Mouse (Mus musculus): ENCODE results near the gene Chl1. TPM values are rescaled to one million over a fixed set of nuclear protein-coding genes. Genes with fewer than 3 reads are reported as not detected.

The Chl1 gene
- polyA plus RNA-seq, 1 experiment from 2014 or later = 1.8 TPM

DNA sequence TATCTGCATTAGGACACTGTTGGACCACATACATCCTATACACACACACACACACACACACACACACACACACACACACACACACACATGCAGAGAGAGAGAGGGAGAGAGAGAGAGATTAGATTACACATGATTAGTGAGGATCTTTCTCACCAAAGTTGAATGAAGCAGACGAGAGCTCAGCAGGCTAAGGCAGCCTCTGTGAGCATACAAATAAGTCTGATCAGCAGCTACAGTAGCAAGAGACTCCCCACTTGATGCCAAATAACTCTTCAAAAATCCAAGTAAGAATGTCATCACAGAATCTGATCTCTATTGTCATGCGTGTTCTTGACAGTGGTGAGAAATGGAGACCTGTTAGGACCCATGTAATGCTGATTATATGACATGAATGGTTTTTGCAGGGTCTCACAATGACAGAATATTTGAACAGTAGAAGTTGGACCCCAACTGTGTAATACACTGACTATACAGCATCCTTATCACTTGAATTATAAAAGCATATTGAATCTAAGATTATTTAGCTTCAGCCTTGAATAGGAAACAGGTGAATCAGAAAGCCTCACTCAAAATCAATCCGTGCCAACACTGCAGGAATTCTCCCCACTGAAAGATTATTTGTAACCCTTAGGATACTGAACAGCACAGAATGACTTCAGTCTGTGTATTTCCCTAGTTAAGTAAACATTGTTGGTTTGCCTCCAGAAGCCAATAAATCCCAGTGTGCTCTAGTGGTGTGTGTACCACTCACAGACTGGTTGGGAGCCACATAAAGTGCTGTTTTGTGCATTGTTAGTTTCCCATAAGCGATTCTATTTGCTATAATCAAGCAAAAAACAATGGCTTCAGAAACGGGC, 47.9 kb downstream of the Chl1 start:
- H3K4me2 ChIP-seq (replicated peaks) = no peak overlapping the region
- peaks cover 7% of the 10 kb centered on the region for H3K4me1 ChIP-seq
- no peaks in the 10 kb centered on the region for H3K36me3 ChIP-seq
- H3K4me3 ChIP-seq = no peak overlapping the region
- H3K9ac ChIP-seq = no peak overlapping the region
- H3K27ac ChIP-seq = no peak overlapping the region
- 62% methylated on average over 5 of the region's 5 CpGs for WGBS
- no peaks in the 10 kb centered on the region for H3K27me3 ChIP-seq
- no peak for ATAC-seq (ENCODE audit: low FRiP score, low read depth)
- no peaks in the 10 kb centered on the region for H3K9me3 ChIP-seq

DNA sequence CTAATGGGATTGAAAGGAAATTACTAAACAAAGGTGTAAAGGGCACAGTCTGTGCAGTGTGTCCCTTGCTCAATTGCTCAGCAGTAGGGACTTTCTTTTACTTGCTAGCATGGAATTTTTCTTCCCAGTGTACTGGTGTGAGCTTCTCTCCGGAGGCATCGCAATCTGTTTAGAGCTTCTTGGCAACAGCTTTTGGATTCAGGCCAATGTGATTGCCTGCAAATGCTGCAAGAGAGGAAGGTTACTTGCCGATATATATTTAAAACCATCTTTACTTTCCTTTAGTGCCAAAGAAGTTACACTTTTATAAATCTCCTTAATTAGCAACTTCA, 48.5 kb downstream of the Chl1 start:
- no peak overlapping the region for H3K27ac ChIP-seq
- no peak overlapping the region for H3K9ac ChIP-seq
- ATAC-seq (ENCODE audit: low FRiP score, low read depth) = no peak
- no peak overlapping the region for H3K4me2 ChIP-seq (replicated peaks)
- no peaks in the 10 kb centered on the region for H3K9me3 ChIP-seq
- 44% methylated on average over 3 of the region's 3 CpGs for WGBS
- H3K27me3 ChIP-seq = no peaks in the 10 kb centered on the region
- no peak overlapping the region for H3K4me3 ChIP-seq
- peaks cover 7% of the 10 kb centered on the region for H3K4me1 ChIP-seq
- H3K36me3 ChIP-seq = no peaks in the 10 kb centered on the region

DNA sequence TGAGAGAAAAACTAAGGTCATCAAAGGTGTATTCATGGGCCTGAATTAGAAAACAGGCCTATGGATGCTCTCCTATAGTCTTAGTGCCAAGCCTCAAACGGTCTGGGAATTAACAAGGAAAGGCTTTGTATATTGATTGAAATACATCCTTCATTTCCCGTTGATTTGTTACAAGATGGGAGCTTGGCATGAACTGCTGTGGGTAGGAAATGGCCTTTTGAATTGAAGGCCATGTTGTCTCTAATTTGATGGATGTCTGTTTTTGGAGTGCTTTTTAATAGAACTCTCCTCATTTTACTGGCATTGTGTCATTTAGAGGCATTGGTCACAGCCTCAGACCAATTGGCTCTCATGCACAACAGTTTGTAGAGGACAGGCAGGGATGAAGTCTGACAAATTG, 49.0 kb downstream of the Chl1 start:
- Histone ChIP-seq H3K9me3 (no peaks in the 10 kb centered on the region), H3K4me1 (peaks cover 7% of the 10 kb centered on the region), H3K27me3 (no peaks in the 10 kb centered on the region), H3K36me3 (no peaks in the 10 kb centered on the region), H3K4me3 (no peak overlapping the region), H3K27ac (no peak overlapping the region), H3K4me2 (replicated peaks) (no peak overlapping the region), H3K9ac (no peak overlapping the region)
- no peak for ATAC-seq (ENCODE audit: low FRiP score, low read depth)
- WGBS = 79% methylated on average over 2 of the region's 2 CpGs

- peaks cover 3% of the 10 kb centered on the region; the same call in 1 of the 2 replicates for H3K4me1 ChIP-seq
- H3K36me3 ChIP-seq = no peaks in the 10 kb centered on the region
- H3K27ac ChIP-seq = no peak overlapping the region
- H3K4me2 ChIP-seq (replicated peaks) = no peak overlapping the region
- no peak overlapping the region for H3K4me3 ChIP-seq
- H3K9me3 ChIP-seq = no peaks in the 10 kb centered on the region
- WGBS = 22% methylated on average over 6 of the region's 6 CpGs
- H3K27me3 ChIP-seq = no peaks in the 10 kb centered on the region
- no peak overlapping the region for H3K9ac ChIP-seq
- ATAC-seq (ENCODE audit: low FRiP score, low read depth) = no peak
Measured at GRCm38 (mm10) chr6:103564811-103565210, 54.4 kb downstream of the Chl1 start.

GRCm38 (mm10) chr6:103567247-103567646, 56.9 kb downstream of the Chl1 start:
- Histone ChIP-seq H3K4me3 (no peak overlapping the region), H3K9me3 (no peaks in the 10 kb centered on the region), H3K27ac (no peak overlapping the region), H3K27me3 (no peaks in the 10 kb centered on the region), H3K4me2 (replicated peaks) (no peak overlapping the region), H3K4me1 (peaks cover 3% of the 10 kb centered on the region; the same call in 1 of the 2 replicates), H3K36me3 (no peaks in the 10 kb centered on the region), H3K9ac (no peak overlapping the region)
- WGBS = 56% methylated on average over 2 of the region's 2 CpGs
- ATAC-seq (ENCODE audit: low FRiP score, low read depth) = no peak

DNA sequence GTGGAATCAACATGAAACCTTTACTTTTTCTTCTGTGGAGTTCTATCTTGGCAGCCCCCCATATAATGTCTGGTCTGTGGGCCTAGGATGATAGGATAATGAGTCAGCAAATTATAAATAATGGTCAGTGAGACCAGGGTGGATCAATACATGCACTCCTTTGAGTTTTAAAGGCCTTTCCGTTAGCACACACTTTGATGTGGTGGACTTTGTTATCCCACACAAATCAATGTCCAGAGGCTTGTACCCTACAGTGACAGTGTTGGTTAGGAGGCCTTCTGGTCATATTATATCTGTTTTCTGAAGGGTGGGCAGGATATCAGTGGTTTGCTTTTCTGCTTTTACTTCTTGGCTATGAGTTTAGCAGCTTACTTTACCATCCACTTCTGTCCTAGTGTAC, 62.3 kb downstream of the Chl1 start:
- Histone ChIP-seq H3K27me3 (no peaks in the 10 kb centered on the region), H3K4me2 (replicated peaks) (no peak overlapping the region)

GRCm38 (mm10) chr6:103584224-103584623, 73.8 kb downstream of the Chl1 start:
- 88% methylated on average over 1 of the region's 1 CpGs for WGBS
- Histone ChIP-seq H3K4me1 (no peaks in the 10 kb centered on the region), H3K27me3 (no peaks in the 10 kb centered on the region), H3K4me3 (no peak overlapping the region), H3K9me3 (no peaks in the 10 kb centered on the region), H3K36me3 (no peaks in the 10 kb centered on the region), H3K27ac (no peak overlapping the region), H3K4me2 (replicated peaks) (no peak overlapping the region), H3K9ac (no peak overlapping the region)
- ATAC-seq (ENCODE audit: low FRiP score, low read depth) = no peak

More for the DNA sequence above, 62.3 kb downstream of the Chl1 start:
- WGBS = 67% methylated on average over 1 of the region's 1 CpGs
- no peak overlapping the region for H3K4me3 ChIP-seq
- no peaks in the 10 kb centered on the region for H3K9me3 ChIP-seq
- H3K4me1 ChIP-seq = no peaks in the 10 kb centered on the region
- no peak overlapping the region for H3K27ac ChIP-seq
- no peaks in the 10 kb centered on the region for H3K36me3 ChIP-seq
- no peak for ATAC-seq (ENCODE audit: low FRiP score, low read depth)
- H3K9ac ChIP-seq = no peak overlapping the region

DNA sequence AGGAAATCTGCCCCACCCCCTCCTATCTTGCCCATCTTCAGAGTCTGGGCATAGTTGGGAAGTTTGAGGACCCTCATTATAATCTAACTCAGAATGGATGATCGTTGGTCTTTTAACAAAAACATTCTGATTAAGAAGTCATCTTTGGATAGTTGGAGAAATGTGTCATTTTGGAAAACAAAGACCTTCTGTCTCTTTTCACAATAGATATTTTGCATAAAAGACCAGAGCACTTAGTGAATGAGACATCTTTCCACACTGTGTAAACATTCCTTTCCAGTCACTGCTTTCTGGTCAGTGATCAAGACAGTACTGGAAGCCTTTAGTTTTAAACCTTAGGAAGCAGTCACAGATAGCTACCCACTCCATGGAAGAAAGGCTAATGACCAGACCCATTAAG, 75.3 kb downstream of the Chl1 start:
- Histone ChIP-seq H3K27ac (no peak overlapping the region), H3K4me1 (no peaks in the 10 kb centered on the region), H3K4me2 (replicated peaks) (no peak overlapping the region), H3K27me3 (no peaks in the 10 kb centered on the region), H3K9ac (no peak overlapping the region), H3K9me3 (no peaks in the 10 kb centered on the region), H3K4me3 (no peak overlapping the region), H3K36me3 (no peaks in the 10 kb centered on the region)
- 64% methylated on average over 1 of the region's 1 CpGs for WGBS
- ATAC-seq (ENCODE audit: low FRiP score, low read depth) = no peak

DNA sequence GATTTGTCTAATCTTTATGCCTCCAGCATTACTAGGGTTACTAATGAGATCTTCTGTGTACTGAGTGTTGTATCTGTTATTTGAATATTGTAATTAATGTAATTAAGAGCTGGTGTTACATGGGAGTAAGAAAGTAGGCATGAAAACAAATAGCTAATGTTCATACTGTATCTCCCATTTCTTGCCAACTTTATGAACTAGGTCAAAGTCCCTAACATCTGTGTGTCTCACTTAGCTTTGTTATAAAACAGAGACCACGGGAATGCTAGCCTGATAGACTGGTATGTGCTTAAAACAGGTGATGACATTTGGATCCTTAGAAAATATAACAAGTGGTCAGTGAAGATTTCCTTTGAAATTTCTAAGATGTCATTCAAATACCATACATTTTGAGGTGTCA, 75.7 kb downstream of the Chl1 start:
- Histone ChIP-seq H3K9me3 (no peaks in the 10 kb centered on the region), H3K9ac (no peak overlapping the region), H3K27me3 (no peaks in the 10 kb centered on the region), H3K4me1 (no peaks in the 10 kb centered on the region), H3K27ac (no peak overlapping the region), H3K36me3 (no peaks in the 10 kb centered on the region), H3K4me3 (no peak overlapping the region), H3K4me2 (replicated peaks) (no peak overlapping the region)
- no peak for ATAC-seq (ENCODE audit: low FRiP score, low read depth)
- 51% methylated on average over 1 of the region's 1 CpGs for WGBS

- H3K4me3 ChIP-seq = no peak overlapping the region
- no peaks in the 10 kb centered on the region for H3K27me3 ChIP-seq
- WGBS = 59% methylated on average over 4 of the region's 4 CpGs
- H3K9ac ChIP-seq = no peak overlapping the region
- no peak overlapping the region for H3K4me2 ChIP-seq (replicated peaks)
- ATAC-seq (ENCODE audit: low FRiP score, low read depth) = no peak
- H3K9me3 ChIP-seq = no peaks in the 10 kb centered on the region
- H3K27ac ChIP-seq = no peak overlapping the region
- H3K4me1 ChIP-seq = no peaks in the 10 kb centered on the region
- no peaks in the 10 kb centered on the region for H3K36me3 ChIP-seq
Measured at GRCm38 (mm10) chr6:103602070-103602469, 91.7 kb downstream of the Chl1 start.

- 77% methylated on average over 3 of the region's 3 CpGs for WGBS
Measured at GRCm38 (mm10) chr6:103610656-103611055, 100.3 kb downstream of the Chl1 start.

GRCm38 (mm10) chr6:103612626-103613025, 102.2 kb downstream of the Chl1 start:
- Histone ChIP-seq H3K27ac (no peak overlapping the region), H3K27me3 (no peaks in the 10 kb centered on the region), H3K4me2 (replicated peaks) (no peak overlapping the region), H3K9ac (no peak overlapping the region), H3K4me3 (no peak overlapping the region), H3K9me3 (no peaks in the 10 kb centered on the region), H3K4me1 (peaks cover 18% of the 10 kb centered on the region; the same call in 1 of the 2 replicates), H3K36me3 (no peaks in the 10 kb centered on the region)
- no peak for ATAC-seq (ENCODE audit: low FRiP score, low read depth)
- 49% methylated on average over 3 of the region's 3 CpGs for WGBS

More at GRCm38 (mm10) chr6:103610656-103611055, 100.3 kb downstream of the Chl1 start:
- Histone ChIP-seq H3K27me3 (no peaks in the 10 kb centered on the region), H3K4me1 (peaks cover 13% of the 10 kb centered on the region; the same call in 1 of the 2 replicates), H3K27ac (no peak overlapping the region), H3K9ac (no peak overlapping the region), H3K36me3 (no peaks in the 10 kb centered on the region), H3K4me3 (no peak overlapping the region), H3K4me2 (replicated peaks) (no peak overlapping the region), H3K9me3 (no peaks in the 10 kb centered on the region)
- ATAC-seq (ENCODE audit: low FRiP score, low read depth) = no peak

DNA sequence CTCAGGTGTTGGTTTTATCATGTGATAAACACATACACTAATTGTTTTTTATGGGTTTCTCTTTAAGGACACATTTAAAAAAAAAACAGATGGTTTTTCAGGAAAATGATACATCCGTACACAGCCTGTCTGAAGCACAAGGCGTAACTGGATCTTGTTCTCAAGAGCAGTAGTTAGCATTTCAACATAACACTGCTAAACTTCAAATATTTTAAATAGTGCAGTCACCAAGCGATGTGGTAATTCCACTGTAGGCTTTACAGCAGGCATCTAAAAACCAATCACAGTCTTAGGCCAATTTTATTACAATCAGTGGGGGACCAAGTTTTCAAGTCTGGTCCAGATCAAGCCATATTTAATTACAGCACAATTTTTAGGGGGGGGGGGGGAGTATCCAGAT, 103.3 kb downstream of the Chl1 start:
- Histone ChIP-seq H3K27ac (no peak overlapping the region), H3K9ac (no peak overlapping the region), H3K4me2 (replicated peaks) (no peak overlapping the region), H3K4me3 (no peak overlapping the region), H3K4me1 (peaks cover 18% of the 10 kb centered on the region; the same call in 1 of the 2 replicates), H3K9me3 (no peaks in the 10 kb centered on the region), H3K36me3 (no peaks in the 10 kb centered on the region), H3K27me3 (no peaks in the 10 kb centered on the region)
- 21% methylated on average over 3 of the region's 3 CpGs for WGBS
- no peak for ATAC-seq (ENCODE audit: low FRiP score, low read depth)

All from limb, embryonic 13.5 days (tissue).